Mouse (Mus musculus) 3T3-L1 (cell line): ENCODE measurements around the gene Cd244a.
A peak's percentile ranks its signal among the peaks of the same experiment; 100 is the strongest.

Experiments
- DNase-seq: peaks from one replicate; pipeline ENCODE4 v3.0.0-alpha.2; 2015; ENCODE audit warnings: low read depth, low spot score

Gene Cd244a

DNA sequence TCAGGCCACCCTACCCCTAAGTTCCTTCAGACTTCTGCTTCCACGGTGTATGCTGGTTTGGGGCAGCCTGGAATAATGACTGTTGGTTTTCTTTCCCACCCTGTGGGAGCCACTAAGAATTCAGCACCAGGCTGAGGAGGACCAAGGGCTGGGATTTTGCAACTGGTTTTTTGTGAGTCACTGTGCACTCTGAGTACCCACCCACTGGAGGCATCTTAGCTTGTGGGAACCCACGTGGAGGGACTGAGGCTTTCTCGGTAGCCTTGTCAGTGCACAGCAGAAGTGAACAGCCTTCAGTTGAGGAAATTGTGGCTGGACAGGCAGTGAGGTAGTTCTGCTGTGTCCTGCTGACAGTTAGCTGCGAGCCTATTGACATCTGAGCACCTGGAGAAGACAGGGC is at the start of gene Cd244a:
TSS of gene Cd244a (plus strand) at position 296 of the 400 bp plus-strand sequence.
- no peak for DNase-seq

DNA sequence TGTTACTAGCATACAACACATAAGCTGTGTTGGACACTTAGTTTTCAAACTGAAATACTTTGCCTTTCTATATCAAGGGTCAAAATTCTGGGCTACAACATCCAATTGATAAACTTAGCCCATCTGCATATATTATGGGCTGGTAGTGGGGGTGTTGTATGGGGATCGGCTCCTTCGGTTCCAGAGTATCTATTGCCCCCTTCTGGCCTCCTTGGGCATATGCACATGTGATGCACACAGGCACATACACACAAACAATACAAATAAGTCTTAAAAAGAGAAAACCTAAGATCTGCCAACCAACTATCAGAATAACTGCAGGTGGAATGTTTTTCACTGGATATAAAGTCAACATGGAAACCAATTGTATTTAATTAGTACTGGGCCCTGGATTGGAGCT is 45.8 kb upstream of the Cd244a start:
- no peak for DNase-seq

DNA sequence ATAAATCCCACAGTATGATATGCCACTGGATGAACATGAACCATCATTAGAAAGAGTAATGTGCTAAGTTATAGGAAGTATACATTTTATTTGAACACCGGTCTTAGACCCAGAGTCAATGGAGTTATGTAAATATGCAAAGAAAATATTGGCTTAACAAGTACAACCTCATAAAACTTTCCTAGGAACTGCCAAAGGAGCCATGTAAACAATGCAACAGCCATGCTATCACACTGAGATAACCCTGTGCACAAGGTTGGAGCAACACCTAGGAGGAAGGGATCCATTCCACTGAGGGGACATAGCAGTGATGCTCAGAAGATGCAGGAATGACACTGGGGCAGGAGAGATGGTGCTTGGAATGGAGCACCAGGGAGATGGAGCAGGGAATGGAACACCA is 45.2 kb upstream of the Cd244a start:
- no peak for DNase-seq

DNA sequence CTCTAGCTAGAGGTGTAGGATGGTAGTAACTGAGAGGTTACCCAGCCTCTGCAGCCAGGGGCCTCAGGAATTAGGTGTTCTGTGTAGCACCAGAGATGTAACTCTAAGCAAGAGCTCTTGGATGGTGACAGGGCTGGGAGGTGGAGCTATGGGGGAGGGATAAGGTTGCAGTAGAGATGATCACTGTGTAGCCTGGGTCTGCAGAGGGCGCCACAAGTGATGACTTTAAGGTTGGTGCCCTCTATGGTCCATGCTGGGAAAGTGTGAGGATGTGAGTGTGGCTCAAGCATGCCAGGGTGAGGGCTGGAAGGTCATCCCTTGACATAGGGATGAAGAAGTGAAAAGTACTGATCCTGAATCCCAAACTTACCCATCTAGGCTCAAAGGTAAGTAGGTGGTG is 44.0 kb upstream of the Cd244a start:
- DNase-seq = no peak

DNA sequence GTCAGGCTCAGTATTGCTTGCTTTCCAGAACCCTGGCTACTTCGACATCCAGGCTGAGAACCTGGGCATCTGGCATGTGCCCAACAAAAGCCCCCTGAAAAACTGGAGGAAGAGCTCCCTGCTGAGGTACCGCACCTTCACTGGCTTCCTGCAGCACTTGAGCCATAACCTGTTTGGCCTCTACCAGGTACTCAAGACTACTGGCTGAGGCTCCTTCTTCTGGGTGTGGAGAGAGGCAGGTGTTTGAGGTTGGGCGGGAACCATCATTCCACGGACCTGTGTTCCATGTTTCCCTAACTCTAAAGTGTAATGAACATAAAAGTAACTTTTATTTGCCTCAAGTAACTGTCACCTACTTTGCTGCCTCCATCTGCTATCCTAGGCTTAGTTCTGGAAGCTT is 43.4 kb upstream of the Cd244a start:
- no peak for DNase-seq

DNA sequence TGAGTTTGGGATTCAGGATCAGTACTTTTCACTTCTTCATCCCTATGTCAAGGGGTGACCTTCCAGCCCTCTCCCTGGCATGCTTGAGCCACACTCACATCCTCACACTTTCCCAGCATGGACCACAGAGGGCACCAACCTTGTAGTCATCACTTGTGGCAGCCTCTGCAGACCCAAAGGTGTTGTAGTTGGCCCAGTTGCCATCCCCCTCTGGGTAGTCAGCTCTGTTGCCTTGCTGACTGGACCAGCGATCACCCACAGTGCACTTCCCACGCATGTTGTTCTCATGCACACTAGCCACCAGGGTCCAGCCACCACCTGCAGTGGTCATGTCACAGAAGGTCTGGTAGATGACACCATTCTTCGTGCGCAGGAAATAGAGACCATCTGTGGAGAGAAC is 27.6 kb upstream of the Cd244a start:
- DNase-seq = no peak

DNA sequence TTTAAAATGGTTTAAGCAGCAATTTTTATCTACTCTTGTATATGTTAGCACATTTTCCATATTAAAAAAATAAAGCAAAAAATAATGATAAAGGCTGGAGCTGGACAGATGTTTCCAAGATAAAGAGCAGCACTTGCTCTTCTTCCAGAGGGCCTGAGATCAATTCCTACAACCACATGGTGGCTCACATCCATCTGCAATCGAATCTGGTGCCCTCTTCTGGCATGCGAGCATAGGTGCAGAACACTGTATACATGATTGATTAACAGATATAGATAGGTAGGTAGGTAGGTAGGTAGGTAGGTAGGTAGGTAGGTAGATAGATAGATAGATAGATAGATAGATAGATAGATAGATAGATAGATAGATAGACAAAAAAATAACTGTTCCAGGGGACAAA is 26.2 kb upstream of the Cd244a start:
- DNase-seq = no peak

DNA sequence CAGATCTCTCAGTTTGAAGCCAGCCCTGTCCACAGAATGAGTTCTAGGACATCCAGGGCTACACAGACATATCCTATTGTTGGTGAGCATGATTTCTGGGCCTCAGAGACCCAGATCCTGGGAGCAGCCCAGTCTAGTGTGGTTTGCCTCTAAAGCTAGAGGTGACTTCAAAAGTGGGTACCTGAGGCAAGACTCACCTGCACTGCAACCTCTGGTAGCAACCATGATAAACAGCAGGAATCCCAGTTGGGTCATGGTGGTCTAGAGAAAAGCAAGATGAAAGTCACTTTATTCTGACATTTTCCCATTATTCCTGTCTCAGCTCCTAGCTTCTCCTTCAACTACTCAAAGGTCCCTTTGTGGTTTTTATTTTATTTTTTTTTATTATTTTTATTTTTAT is 24.4 kb upstream of the Cd244a start:
- no peak for DNase-seq

DNA sequence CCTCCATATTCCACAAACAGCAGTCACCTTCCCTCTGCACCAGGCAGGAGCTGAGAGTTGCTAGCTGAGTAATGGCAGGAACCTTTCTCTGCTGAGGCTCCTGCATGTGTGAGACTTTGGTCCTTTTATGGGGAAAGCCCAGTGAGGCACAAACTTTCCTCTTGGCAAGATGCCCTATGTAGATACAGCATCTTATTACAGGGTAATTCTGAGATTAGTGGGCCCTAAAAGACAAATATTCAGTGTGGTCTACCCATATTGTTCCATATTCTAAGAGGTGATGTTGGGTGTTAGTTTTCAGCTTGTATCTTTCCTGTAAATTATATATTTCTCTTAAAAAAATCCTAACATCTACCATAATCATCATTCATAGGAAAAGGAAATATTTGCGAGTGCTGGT is 23.8 kb upstream of the Cd244a start, which contains the start of gene Itln1:
TSS of gene Itln1 (minus strand) at position 101 of the 400 bp plus-strand sequence.
- DNase-seq = no peak

DNA sequence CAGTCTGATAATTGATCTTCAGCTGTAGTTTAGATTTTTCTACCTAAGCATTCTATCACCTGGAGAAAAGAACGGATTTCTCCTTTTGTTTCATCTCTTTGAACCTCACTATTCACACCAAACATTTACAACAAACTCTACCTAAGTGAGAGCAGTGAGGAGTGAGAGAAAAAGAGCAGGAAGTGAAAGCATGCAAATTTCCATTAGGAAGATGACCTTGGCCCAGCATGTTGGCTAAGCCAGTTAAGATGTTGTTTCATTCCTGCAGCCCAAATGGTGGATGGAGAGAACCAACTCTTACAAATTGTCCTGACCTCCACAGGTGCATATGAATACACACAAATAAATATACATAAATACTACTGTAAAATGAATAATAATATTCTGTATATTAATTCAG is 18.3 kb upstream of the Cd244a start:
- no peak for DNase-seq

DNA sequence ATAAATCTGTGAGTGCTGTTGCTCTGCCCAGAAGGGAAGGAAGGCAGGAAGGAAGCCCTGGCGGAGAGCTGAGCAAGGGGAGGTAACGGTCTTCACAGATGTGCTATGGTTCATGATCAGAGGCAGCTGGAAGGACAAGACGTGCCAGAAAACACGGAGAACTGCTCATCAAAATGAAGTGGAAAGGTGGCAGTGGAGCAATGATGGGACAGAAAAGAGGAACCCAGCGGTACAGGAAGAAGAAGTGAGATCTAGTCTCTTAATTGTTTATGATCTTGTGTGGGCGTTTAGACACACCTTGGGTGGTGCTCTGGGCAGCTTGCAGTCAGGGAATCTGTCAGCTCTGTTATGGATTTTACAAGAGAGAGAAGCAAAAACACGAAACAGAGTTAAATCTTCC is 7.7 kb upstream of the Cd244a start:
- no peak for DNase-seq

DNA sequence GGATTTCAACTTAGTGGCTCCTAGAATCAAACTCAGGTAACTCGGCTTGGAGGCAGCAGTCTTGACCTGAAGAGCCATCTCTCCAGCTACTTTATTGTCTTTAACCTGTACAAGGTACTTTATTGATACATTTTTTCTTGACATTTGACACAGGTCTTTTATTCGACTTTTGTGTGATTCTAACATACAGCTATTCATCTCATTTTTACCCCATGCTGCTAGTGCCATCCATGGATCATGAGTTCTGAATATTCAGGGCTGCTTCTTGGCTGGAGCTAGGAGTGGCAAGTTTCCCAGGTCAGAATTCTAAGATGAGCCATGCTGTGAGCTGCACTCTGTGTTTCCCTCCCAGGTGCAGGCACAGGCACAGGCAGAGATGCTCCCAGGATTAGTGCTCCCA is 6.8 kb upstream of the Cd244a start:
- no peak for DNase-seq

DNA sequence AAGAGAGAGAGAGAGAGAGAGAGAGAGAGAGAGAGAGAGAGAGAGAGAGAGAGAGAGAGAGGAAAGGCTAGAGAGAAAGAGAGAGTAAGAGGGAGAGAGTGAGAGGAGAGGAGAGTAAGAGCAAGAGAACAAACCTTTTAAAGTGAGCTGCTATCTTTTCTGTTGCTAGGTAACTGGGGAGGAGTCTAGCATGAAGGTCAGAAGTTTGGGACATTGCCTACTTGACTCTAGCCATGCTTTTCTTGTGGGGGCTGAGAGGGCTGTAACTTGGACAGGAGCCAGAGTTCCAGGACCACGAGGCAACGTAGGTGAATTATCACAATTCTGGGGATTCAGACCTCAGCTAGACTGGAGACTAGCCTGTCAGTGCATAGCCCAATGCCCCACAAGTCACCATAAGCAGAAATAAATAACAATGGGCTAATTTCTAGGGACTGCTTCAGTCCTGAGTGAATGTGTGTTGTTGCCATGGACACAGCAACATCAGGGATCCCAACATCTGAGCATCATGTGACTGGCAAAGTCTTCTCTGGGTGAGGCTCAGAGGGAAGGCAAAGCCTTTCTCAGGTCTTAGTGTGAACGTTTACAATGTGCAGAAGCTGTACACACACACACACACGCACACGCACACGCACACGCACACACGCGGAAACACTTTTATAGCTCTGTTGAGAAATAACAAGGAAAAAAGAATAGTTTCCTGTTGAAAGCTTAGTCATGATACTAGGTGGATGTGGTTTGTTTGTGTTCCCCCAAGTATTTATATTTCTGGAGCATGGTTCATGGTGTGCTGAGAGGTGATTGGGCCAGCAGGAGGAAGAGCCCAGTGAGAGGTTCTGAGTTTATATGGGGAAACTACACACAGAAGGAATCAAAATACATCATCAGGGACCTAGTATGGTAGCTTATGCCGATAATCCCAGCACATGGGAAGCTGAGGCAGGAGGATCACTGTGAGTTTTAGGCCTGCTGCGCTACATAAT is 5.3 kb upstream of the Cd244a start:
- peak; percentile 49 for DNase-seq

DNA sequence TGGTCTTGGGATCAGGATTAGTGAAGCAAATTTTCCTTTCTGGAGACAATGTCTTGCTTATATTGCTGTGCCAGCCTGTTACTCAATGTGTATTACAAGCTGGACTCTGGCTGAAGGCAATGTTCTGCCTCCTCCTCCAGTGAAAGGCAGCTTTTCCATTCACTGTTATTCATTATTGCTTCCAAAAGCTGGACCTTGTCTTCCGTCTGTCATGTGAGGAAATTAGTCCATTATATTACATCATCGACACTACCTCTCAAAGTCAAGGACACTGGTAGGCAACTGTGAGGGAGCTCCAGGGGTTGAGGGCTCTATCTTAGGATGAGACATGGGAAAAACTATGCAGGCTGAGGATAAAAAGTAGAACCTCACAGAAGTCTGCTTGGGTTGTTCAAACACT is 2.6 kb upstream of the Cd244a start:
- no peak for DNase-seq

DNA sequence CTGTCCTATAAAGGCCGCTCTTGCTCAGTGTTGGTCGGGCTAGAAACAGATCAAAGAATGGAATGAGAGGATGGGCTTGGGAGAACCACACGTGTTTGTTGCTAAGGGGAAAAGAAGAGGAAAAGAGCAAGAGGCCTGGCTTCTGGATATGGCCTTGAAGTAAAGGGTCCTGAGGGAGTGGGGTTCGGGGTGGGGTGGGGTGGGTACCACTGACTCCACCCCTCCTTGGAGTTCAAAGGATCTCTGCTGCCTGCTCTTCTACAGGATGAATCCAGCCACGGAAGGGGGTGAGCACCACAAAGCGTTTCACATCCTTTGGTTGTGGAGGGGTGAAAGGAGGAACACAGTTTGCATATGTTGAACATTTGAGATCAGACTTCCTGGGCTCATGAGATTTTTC is 586 bp upstream of the Cd244a start:
- DNase-seq = no peak

DNA sequence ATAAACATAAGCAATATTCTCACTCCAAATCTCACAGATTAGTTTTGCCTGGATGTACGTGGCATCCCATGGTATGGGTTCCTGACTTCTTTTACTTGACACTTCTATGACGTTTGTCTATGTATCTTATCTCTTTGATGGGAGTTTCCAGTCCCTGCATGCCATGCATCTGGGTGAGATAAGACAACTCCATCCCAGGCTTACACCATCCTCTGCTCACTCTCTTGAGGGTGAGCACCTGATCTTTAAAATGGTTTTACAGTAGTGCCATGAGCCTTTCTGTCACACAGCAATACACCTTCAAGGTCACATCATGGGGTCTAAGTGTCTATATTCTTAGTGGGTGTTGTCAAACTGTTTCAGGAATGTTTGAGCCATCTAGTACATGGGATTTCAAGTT is 1.3 kb downstream of the Cd244a start:
- no peak for DNase-seq

DNA sequence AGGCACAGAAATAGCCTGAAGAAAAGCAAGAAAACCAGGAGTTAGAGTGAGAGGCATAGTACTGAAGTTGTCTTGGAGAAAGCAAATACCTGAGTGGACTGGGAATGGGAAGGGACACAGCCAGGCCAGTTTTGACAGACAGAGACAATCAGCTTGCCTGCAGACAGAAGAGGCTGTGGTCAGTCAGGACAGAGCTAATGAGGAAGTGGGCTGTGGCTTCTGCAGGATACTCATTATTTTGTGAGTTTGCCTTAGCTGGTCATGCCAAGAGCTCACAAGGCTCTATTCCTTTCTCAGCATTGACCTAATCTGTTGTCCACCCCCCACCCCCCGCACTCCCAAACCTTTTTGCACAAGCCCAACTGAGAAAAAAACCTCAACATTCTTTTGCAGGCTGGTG is 2.2 kb downstream of the Cd244a start:
- no peak for DNase-seq

DNA sequence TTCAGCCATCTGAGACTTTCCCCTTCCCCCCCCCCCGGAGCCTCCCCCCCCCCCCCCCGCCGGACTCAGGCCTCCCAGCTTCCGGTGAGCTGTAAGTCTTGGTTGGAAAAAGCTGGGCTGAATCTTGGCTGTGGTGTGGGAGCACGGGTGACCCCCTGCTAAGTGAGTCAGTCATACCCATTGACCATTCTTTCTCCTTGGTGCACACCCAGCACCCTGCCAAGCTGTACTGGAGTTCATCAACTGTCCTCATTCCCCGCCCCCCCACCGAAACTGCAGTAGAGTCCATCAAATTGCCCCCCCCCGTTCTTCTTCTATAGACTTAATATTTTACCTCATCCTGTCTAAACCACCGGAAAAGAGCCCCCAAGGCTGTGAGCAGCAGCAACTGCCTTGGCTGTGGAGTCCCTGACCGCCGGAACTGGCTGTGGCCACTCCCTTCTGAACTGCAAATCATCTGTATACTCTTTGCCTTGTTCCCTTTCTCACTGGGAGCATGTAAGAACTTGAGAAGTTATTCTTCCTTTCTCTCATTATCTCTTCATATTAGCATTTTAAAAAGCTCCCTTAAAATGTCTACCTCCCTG is 2.7 kb downstream of the Cd244a start:
- no peak for DNase-seq

DNA sequence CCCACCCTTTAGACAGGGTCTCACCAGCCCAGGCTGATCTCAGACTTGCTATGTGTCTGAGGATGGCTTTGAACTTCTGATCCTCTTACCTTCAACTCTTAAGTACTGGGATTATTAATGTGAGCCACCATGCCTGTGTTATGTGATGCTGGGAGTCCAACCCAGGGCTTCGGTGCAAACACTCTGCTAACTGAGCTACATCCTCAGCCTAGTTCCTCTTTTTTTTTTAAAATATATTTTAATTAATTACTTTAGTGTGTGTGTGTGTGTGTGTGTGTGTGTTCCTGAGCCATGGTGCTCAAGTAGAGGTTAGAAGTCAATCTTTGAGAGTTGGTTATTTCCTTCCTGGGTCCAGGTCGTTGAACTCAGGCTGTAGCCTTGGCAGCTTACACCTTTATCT is 4.0 kb downstream of the Cd244a start:
- DNase-seq = no peak

DNA sequence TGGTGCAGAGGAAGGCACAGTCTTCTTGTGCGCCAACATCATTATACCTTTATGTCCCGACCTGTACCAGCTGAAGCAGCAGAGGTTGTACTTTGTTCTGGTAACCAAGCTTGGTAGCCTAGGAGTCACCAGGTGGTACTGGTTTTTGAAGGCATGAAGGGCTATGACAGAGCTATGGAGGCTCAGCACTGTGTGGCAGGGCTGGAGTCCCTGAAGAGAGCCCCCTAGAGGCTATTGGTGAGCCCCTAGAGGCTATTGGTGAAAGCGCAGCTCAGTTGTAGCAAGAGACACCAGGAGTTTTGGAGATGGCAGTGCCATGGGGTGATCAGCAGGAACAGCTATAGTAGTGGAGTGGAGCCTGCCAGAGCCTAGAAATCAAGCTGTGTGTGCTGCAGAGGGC is 5.3 kb downstream of the Cd244a start:
- peak; percentile 64 for DNase-seq

DNA sequence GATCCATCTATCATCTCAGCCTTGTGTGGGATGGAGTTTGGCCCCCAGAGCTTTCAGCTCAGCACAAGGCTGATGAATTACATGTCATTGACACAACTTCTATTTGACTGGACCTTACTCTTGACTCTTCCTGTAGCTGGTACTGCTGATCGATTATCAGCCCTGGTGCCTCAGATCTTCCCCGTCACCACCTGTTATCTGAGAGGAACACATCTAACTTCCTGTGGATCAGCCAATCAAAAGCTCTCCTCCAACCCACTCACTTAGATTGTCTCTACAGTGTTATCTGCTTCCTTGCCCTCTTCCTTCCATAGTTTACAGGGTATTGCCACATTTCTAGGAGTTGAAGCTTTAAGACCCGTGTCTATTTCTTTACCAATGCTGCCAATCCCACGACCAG is 6.9 kb downstream of the Cd244a start:
- no peak for DNase-seq

DNA sequence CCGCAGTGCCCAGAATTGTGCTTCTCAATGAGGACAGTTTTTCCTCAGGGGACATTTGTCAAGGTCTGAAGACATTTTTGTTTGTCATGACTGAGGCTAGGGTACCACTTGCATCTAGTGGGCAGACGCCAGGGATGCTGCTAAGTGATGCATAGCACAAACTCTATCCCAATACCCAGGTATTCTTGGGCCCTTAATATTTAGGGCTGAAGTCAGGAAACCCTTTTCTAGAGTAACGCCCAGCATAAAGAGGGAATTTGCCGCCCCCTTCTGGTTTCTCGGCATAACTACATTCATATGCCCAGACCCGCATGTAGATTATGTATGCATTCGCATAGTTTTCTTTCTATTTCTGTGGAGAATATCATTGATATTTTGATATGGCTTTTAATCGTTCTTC is 7.8 kb downstream of the Cd244a start:
- peak; percentile 70 for DNase-seq

DNA sequence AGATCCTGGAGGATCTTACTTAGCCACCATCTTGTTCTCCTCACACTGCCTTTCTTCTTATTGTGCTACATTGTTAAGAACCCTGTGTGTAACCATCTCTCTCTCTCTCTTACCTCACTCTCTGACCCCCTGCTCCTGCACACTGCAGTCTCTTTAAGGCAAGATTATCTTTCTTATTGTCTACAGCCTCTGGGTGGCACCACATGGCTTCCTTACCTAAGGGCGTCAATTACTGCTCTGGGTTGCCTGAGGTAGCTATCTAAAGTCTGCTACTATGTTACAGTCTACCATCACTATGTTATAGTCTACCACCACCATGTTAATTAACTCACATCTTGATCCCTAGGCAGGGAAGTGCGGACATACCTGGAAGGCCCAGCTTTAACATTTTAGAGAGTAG is 9.4 kb downstream of the Cd244a start:
- peak; percentile 31 for DNase-seq
